Mouse (Mus musculus) forebrain, embryonic 15.5 days (tissue): Measurements from ENCODE around the gene Gm5916. TPM values are rescaled to one million over a fixed set of nuclear protein-coding genes. Genes with fewer than 3 reads are reported as not detected.

Experiments used
- ATAC-seq: fragments of 200-750 bp; cut with Nextera tagmentation; replicated peaks from 2 replicates; pipeline ENCODE4 v1.8.0; 2017; ENCODE audit warnings: mild to moderate bottlenecking, moderate TSS enrichment, moderate library complexity
- H3K27ac ChIP-seq: fragments of 300-500 bp; sonication (generic); replicated peaks from 2 replicates; pipeline ENCODE4 v1.5.1; 2015; ENCODE audit warnings: mild to moderate bottlenecking, inconsistent platforms
- H3K27me3 ChIP-seq: fragments of 300-500 bp; sonication (generic); 2 replicates; pipeline ENCODE4 v1.6.1; 2015; ENCODE audit warnings: inconsistent platforms
- H3K36me3 ChIP-seq: fragments of 300-500 bp; sonication (generic); 2 replicates; pipeline ENCODE4 v1.6.1; 2015; ENCODE audit warnings: mild to moderate bottlenecking, inconsistent platforms
- H3K4me1 ChIP-seq: fragments of 300-500 bp; sonication (generic); 2 replicates; pipeline ENCODE4 v1.6.1; 2015; ENCODE audit warnings: inconsistent platforms
- H3K4me2 ChIP-seq: fragments of 300-500 bp; sonication (generic); replicated peaks from 2 replicates; pipeline ENCODE4 v1.6.1; 2015; ENCODE audit warnings: mild to moderate bottlenecking, inconsistent platforms
- H3K4me3 ChIP-seq: fragments of 300-500 bp; sonication (generic); 2 replicates; pipeline ENCODE4 v1.5.1; 2015; ENCODE audit warnings: mild to moderate bottlenecking, inconsistent platforms
- H3K9ac ChIP-seq: fragments of 300-500 bp; sonication (generic); replicated peaks from 2 replicates; pipeline ENCODE4 v1.6.1; 2015; ENCODE audit warnings: mild to moderate bottlenecking, inconsistent platforms
- H3K9me3 ChIP-seq: fragments of 300-500 bp; sonication (generic); 2 replicates; pipeline ENCODE4 v1.6.1; 2016; ENCODE audit warnings: inconsistent platforms
- WGBS: fragments of 180-500 bp; shearing (Covaris S2); methylation state at CpG from one replicate; pipeline ENCODE4 v1.1.7; 2015; ENCODE audit warnings: mixed read lengths; 5-methylcytosine and 5-hydroxymethylcytosine counted together
- polyA plus RNA-seq: library from polyadenylated mRNA; unstranded; fragments of >200 nt; fragmentation: Nextera tagmentation; extraction: Ambion mirVana; gene quantifications from 2 replicates; pipeline ENCODE4 v1.2.1, GENCODE M21; 2015

The Gm5916 gene
- polyA plus RNA-seq = not detected in 2 replicates

GRCm38 (mm10) chr9:36128679-36129078 is at the start of gene Gm5916:
TSS of gene Gm5916 (minus strand) at chr9:36128779.
- H3K27me3 ChIP-seq = no peaks in the 10 kb centered on the region
- H3K36me3 ChIP-seq = no peaks in the 10 kb centered on the region
- no peak within 1 kb of the TSS for H3K4me2 ChIP-seq
- 71% methylated on average over 1 of the region's 1 CpGs for WGBS
- no peaks in the 10 kb centered on the region for H3K4me1 ChIP-seq
- H3K27ac ChIP-seq = no peak within 1 kb of the TSS
- no peak within 1 kb of the TSS for H3K4me3 ChIP-seq
- ATAC-seq = no peak
- H3K9ac ChIP-seq = no peak within 1 kb of the TSS
- peaks cover 3% of the 10 kb centered on the region; the same call in 1 of the 2 replicates for H3K9me3 ChIP-seq

Other genes starting within 250 kb of the Gm5916 start
- gene 9230113P08Rik, start 220.4 kb downstream of the Gm5916 start, polyA plus RNA-seq = not detected in 2 replicates